ENCODE assay signal across 9 mouse cellular contexts in genomic region chr7:27654607-27655276, GRCm38 (mm10). TPM values are rescaled to one million over a fixed set of nuclear protein-coding genes. Genes with fewer than 3 reads are reported as not detected.
A peak's percentile ranks its signal among the peaks of the same experiment; 100 is the strongest.
DNase-seq lines count a peak whose midpoint lies in the region; ATAC-seq and TF ChIP-seq lines count a peak whose summit lies in the region.
"Had no signal": no experiment of that assay in that cellular context is flagged by ENCODE, and none has a peak within 500 bp of the region (broad histone marks: within the 10 kb centered on the region; RNA-seq: fewer than 3 reads in every experiment).

No protein-coding gene starts in this region.

- H3K27me3 ChIP-seq in forebrain, embryonic 13.5 days = peaks cover 26% of the 10 kb centered on the region
- H3K27me3 ChIP-seq in midbrain, embryonic 10.5 days (ENCODE audit: low read depth, poor library complexity, severe bottlenecking) = peaks cover 76% of the 10 kb centered on the region
- H3K27me3 ChIP-seq in stomach, postnatal 0 days (ENCODE audit: control insufficient read depth, insufficient read depth, low read length) = peaks cover 6% of the 10 kb centered on the region; the same call in 1 of the 2 replicates

- ATAC-seq in forebrain, embryonic 13.5 days = no peak
- no peak for ATAC-seq in stomach, postnatal 0 days (ENCODE audit: low FRiP score, low TSS enrichment)

- H3K4me1 ChIP-seq in forebrain, embryonic 13.5 days = peaks cover 32% of the 10 kb centered on the region
- peaks cover 28% of the 10 kb centered on the region for H3K4me1 ChIP-seq in midbrain, embryonic 10.5 days
- H3K4me1 ChIP-seq in stomach, postnatal 0 days (replicated peaks; ENCODE audit: control insufficient read depth, insufficient read depth) = no peaks in the 10 kb centered on the region

- peak; percentile 64 for DNase-seq in cerebellum, adult 11 months
- DNase-seq in cerebellum, adult 8-10 months = no peak
- DNase-seq in MN1 (ENCODE audit: low spot score) = peak; percentile 58
- DNase-seq in layer of hippocampus, adult 8-10 months (ENCODE audit: low spot score in 2 of 2) = peak; percentile 51 to 76
- no peak for DNase-seq in midbrain, embryonic 10.5 days (ENCODE audit: low spot score)
- no peak for DNase-seq in stomach, postnatal 0 days (ENCODE audit: low spot score)
- DNase-seq in heart, adult 8-10 months (ENCODE audit: low spot score) = no peak

- no peak overlapping the region for H3K27ac ChIP-seq in forebrain, embryonic 13.5 days
- H3K27ac ChIP-seq in midbrain, embryonic 10.5 days (replicated peaks) = no peak overlapping the region
- no peak overlapping the region for H3K27ac ChIP-seq in stomach, postnatal 0 days (replicated peaks)

- TF ChIP-seq CTCF in stomach, postnatal 0 days (IDR thresholded peaks at IDR 0.05; ENCODE audit: low read depth) = peak; percentile 61

- H3K9me3 ChIP-seq in forebrain, embryonic 13.5 days (replicated peaks) = no peaks in the 10 kb centered on the region
- H3K9me3 ChIP-seq in midbrain, embryonic 10.5 days (replicated peaks) = no peaks in the 10 kb centered on the region
- no peaks in the 10 kb centered on the region for H3K9me3 ChIP-seq in stomach, postnatal 0 days (ENCODE audit: control insufficient read depth, low read length)

- no peak for TF ChIP-seq EP300 in stomach, postnatal 0 days (optimal IDR thresholded peaks at IDR 0.05)

- H3K36me3 ChIP-seq in forebrain, embryonic 13.5 days (ENCODE audit: poor library complexity, severe bottlenecking) = peaks cover 46% of the 10 kb centered on the region
- H3K36me3 ChIP-seq in midbrain, embryonic 10.5 days = peaks cover 39% of the 10 kb centered on the region
- peaks cover 3% of the 10 kb centered on the region for H3K36me3 ChIP-seq in stomach, postnatal 0 days (ENCODE audit: control insufficient read depth, insufficient read depth, low read length)

- peak overlapping the region; percentile 90 for H3K9ac ChIP-seq in forebrain, embryonic 13.5 days
- H3K9ac ChIP-seq in stomach, postnatal 0 days (ENCODE audit: low read length) = no peak overlapping the region

- 63% methylated on average over 20 of the region's 20 CpGs for WGBS in forebrain, embryonic 13.5 days
- WGBS in midbrain, embryonic 10.5 days = 67% methylated on average over 20 of the region's 20 CpGs
- 58% methylated on average over 20 of the region's 20 CpGs for WGBS in stomach, postnatal 0 days

- H3K4me2 ChIP-seq in forebrain, embryonic 13.5 days = peak overlapping the region; percentile 87
- H3K4me2 ChIP-seq in stomach, postnatal 0 days (replicated peaks; ENCODE audit: low read depth) = no peak overlapping the region

- peak overlapping the region; percentile 69 for H3K4me3 ChIP-seq in forebrain, embryonic 13.5 days
- H3K4me3 ChIP-seq in midbrain, embryonic 10.5 days = peak overlapping the region; percentile 58; the same call in 1 of the 2 replicates
- H3K4me3 ChIP-seq in stomach, postnatal 0 days (ENCODE audit: low read depth, low read length) = no peak overlapping the region

RNA-seq across cellular contexts. Expression of gene Ttc9b, which starts 1.0 kb away (rescaled TPM):
- polyA plus RNA-seq in forebrain, embryonic 13.5 days (2015; fragmentation: Nextera tagmentation; extraction: Ambion mirVana) = 37.3 and 42.7 TPM in 2 replicates
- total RNA-seq in layer of hippocampus, adult 8-10 months (2022) = 10 to 100 TPM; 37.0 to 42.0 (median 41.1) TPM
- polyA plus RNA-seq in midbrain, embryonic 10.5 days (2016; fragmentation: Nextera tagmentation; extraction: Ambion mirVana) = 2.6 and 5.5 TPM in 2 replicates
- 1.4 and 1.6 TPM in 2 replicates for polyA plus RNA-seq in stomach, postnatal 0 days (2015; fragmentation: Nextera tagmentation; extraction: Ambion mirVana)
- not detected for total RNA-seq in heart, adult 8-10 months (2022)
- polyA plus RNA-seq: gonadal fat pad, adult 2 months had no signal

RNA-seq across cellular contexts. Expression of gene Map3k10, which starts 19.7 kb away (rescaled TPM):
- 9.0 TPM in 2 replicates for polyA plus RNA-seq in forebrain, embryonic 13.5 days (2015; fragmentation: Nextera tagmentation; extraction: Ambion mirVana)
- 100 to 1,000 TPM; 140 to 155 (median 146) TPM for total RNA-seq in layer of hippocampus, adult 8-10 months (2022)
- 7.5 and 10.1 TPM in 2 replicates for polyA plus RNA-seq in midbrain, embryonic 10.5 days (2016; fragmentation: Nextera tagmentation; extraction: Ambion mirVana)
- 4.2 and 4.6 TPM in 2 replicates for polyA plus RNA-seq in stomach, postnatal 0 days (2015; fragmentation: Nextera tagmentation; extraction: Ambion mirVana)
- 10 to 100 TPM; 18.4 to 21.5 (median 20.8) TPM for total RNA-seq in heart, adult 8-10 months (2022)

RNA-seq across cellular contexts. Expression of gene Zfp607b, which starts 34.4 kb away (rescaled TPM):
- 10.8 and 12.3 TPM in 2 replicates for polyA plus RNA-seq in forebrain, embryonic 13.5 days (2015; fragmentation: Nextera tagmentation; extraction: Ambion mirVana)
- 10 to 100 TPM in 2 of 4 experiments, 1 to 10 TPM in 2; 9.6 to 13.5 (median 10.5) TPM for total RNA-seq in layer of hippocampus, adult 8-10 months (2022)
- polyA plus RNA-seq in midbrain, embryonic 10.5 days (2016; fragmentation: Nextera tagmentation; extraction: Ambion mirVana) = 6.3 and 7.7 TPM in 2 replicates
- 1.9 and 2.0 TPM in 2 replicates for polyA plus RNA-seq in stomach, postnatal 0 days (2015; fragmentation: Nextera tagmentation; extraction: Ambion mirVana)
- 1 to 10 TPM in 1 of 4 experiments, under 1 TPM in 3; 0.56 to 1.9 (median 0.71) TPM for total RNA-seq in heart, adult 8-10 months (2022)

Comparison
In these comparisons a context has a peak if more than half of its experiments do, and no peak if none do; other contexts are left out.
1. DNase-seq: peak in cerebellum, adult 11 months (single experiment), MN1 (single experiment) and layer of hippocampus, adult 8-10 months (2 of 2); none in cerebellum, adult 8-10 months (single experiment), midbrain, embryonic 10.5 days (single experiment), stomach, postnatal 0 days (single experiment) and heart, adult 8-10 months (single experiment).